Comparison of ENCODE assay signal across 8 mouse cellular contexts in the genomic region with DNA sequence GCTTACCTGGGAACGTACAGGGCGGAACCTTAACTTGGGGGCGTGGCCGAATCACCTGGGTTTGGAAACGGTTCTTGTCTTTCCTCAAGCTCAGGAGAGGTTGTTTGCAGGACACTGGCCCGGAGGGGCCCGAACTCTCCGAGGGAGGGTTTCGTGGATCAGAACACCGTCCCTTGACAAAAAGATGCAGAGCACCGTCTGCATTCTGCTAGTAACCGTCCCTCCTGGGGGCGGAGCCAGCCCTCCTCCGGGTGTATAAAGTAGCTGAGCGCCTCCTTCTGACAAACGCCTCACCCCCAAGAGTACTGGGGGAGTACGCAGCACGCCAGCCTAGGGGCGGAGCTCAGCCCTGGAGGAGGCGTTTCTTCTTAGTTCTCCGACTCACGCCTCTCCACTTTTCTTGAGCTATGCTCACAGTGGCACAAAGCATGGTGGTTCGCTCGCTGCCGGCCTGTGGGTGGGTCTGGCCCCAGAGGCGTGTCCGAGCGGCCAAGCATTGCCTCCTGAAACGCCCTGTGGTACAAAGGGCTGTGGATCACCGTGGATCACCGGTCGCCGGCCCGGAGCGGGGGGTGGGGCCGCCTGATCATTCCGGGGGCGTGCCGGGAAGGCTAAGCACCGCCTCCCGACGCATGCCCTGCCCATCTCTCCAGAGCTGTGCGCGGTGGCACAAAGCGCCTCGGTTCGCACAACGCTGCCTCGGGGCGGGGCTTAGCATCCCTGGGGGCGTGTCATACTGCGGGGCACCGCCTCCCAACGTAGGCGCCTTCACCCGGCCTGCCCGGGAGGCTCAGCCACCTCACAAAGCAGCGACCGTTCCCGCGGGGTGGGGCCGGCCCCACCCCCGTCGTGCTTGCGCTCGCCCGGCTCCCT. TPM values are rescaled to one million over a fixed set of nuclear protein-coding genes. Genes with fewer than 3 reads are reported as not detected.
DNase-seq lines count a peak whose midpoint lies in the region; ATAC-seq and TF ChIP-seq lines count a peak whose summit lies in the region.

No protein-coding gene starts in this region.

- intact Hi-C loops in heart, postnatal 36 days (cut with DNase I), result loop anchor here (2.0 kb wide), 2 partner anchors 35 to 45 kb away; a partner anchor contains a TSS

- peaks cover 28% of the 10 kb centered on the region for H3K36me3 ChIP-seq in G1E (replicated peaks)
- H3K36me3 ChIP-seq in forebrain, embryonic 16.5 days (ENCODE audit: control insufficient read depth, insufficient read depth), result no peaks in the 10 kb centered on the region; the same call in 1 of the 2 replicates
- H3K36me3 ChIP-seq in lung, embryonic 14.5 days (ENCODE audit: insufficient read depth), result peaks cover 12% of the 10 kb centered on the region
- H3K36me3 ChIP-seq in thymus, adult 2 months (ENCODE audit: control insufficient read depth, insufficient read depth, low read length), result no peaks in the 10 kb centered on the region

- no peaks in the 10 kb centered on the region for H3K27me3 ChIP-seq in G1E (ENCODE audit: insufficient read depth, low read length)
- H3K27me3 ChIP-seq in forebrain, embryonic 16.5 days (replicated peaks; ENCODE audit: control insufficient read depth, insufficient read depth, low read length), result no peaks in the 10 kb centered on the region
- H3K27me3 ChIP-seq in lung, embryonic 14.5 days (ENCODE audit: insufficient read depth, low read length), result no peaks in the 10 kb centered on the region
- no peaks in the 10 kb centered on the region for H3K27me3 ChIP-seq in thymus, adult 2 months (ENCODE audit: control insufficient read depth, insufficient read depth, low read length)

- no peaks in the 10 kb centered on the region for H3K9me3 ChIP-seq in G1E (replicated peaks)
- no peaks in the 10 kb centered on the region for H3K9me3 ChIP-seq in forebrain, embryonic 16.5 days (ENCODE audit: control insufficient read depth, low read length)
- no peaks in the 10 kb centered on the region for H3K9me3 ChIP-seq in lung, embryonic 14.5 days (ENCODE audit: low read depth, low read length)

- TF ChIP-seq CTCF in G1E (IDR thresholded peaks at IDR 0.05; ENCODE audit: low read depth, low read length), result no peak
- no peak; the same call in none of the 2 replicates for TF ChIP-seq CTCF in layer of hippocampus, adult 2 months (conservative IDR thresholded peaks at IDR 0.05)
- peak; percentile 31 for TF ChIP-seq CTCF in lung, embryonic 14.5 days (IDR thresholded peaks at IDR 0.05; ENCODE audit: low read depth)
- TF ChIP-seq CTCF in olfactory bulb, adult 2 months (IDR thresholded peaks at IDR 0.05; ENCODE audit: insufficient read depth, low read depth, low read length), result no peak; the same call in 1 of the 2 replicates
- peak; percentile 93; the same call in 1 of the 2 replicates for TF ChIP-seq CTCF in thymus, adult 2 months (IDR thresholded peaks at IDR 0.05; ENCODE audit: borderline replicate concordance, control insufficient read depth, extremely low read depth, insufficient read depth, low read length, poor library complexity)

- H3K27ac ChIP-seq in forebrain, embryonic 16.5 days (ENCODE audit: low read length), result peak overlapping the region; percentile 98
- peak overlapping the region; percentile 81 for H3K27ac ChIP-seq in layer of hippocampus, adult 2 months
- peak overlapping the region; percentile 99 for H3K27ac ChIP-seq in lung, embryonic 14.5 days (ENCODE audit: low read depth)
- peak overlapping the region; percentile 76 for H3K27ac ChIP-seq in olfactory bulb, adult 2 months (ENCODE audit: insufficient read depth, low read depth, low read length)
- peak overlapping the region; percentile 25; the same call in 1 of the 2 replicates for H3K27ac ChIP-seq in thymus, adult 2 months (ENCODE audit: control insufficient read depth, insufficient read depth, low read length)

- H3K4me1 ChIP-seq in G1E (ENCODE audit: insufficient read depth, low read depth, low read length), result peaks cover 37% of the 10 kb centered on the region
- H3K4me1 ChIP-seq in forebrain, embryonic 16.5 days (replicated peaks; ENCODE audit: control insufficient read depth, insufficient read depth, low read length), result peaks cover 28% of the 10 kb centered on the region
- H3K4me1 ChIP-seq in lung, embryonic 14.5 days (ENCODE audit: insufficient read depth), result 0 out of 2 replicates have a peak, but pooled peaks cover 4% of the 10 kb centered on the region
- H3K4me1 ChIP-seq in olfactory bulb, adult 2 months (ENCODE audit: control insufficient read depth, insufficient read depth, low read length), result peaks cover 3% of the 10 kb centered on the region; the same call in 1 of the 2 replicates
- H3K4me1 ChIP-seq in thymus, adult 2 months (replicated peaks; ENCODE audit: control insufficient read depth, insufficient read depth, low read length), result peaks cover 15% of the 10 kb centered on the region

- DNase-seq in G1E (ENCODE audit: low spot score), result peak; percentile 92
- peak; percentile 99 for DNase-seq in cerebellum, adult 18-20 months
- peak; percentile 99 for DNase-seq in heart, postnatal 36 days
- DNase-seq in layer of hippocampus, adult 2 months (ENCODE audit: low spot score in 2 of 2), result peak; percentile 99
- DNase-seq in lung, embryonic 14.5 days, result peak; percentile 100
- peak; percentile 100 for DNase-seq in thymus, adult 2 months

- ATAC-seq in G1E (ENCODE audit: extremely low read depth, insufficient number of reproducible peaks, low FRiP score, poor library complexity, severe bottlenecking), result peak; percentile 85
- peak; percentile 95 for ATAC-seq in forebrain, embryonic 16.5 days
- peak; percentile 94 for ATAC-seq in lung, embryonic 14.5 days (ENCODE audit: insufficient read depth)

- H3K4me2 ChIP-seq in forebrain, embryonic 16.5 days (ENCODE audit: low read length), result peak overlapping the region; percentile 68
- peak overlapping the region; percentile 76 for H3K4me2 ChIP-seq in lung, embryonic 14.5 days

- peak overlapping the region; percentile 95 for H3K9ac ChIP-seq in forebrain, embryonic 16.5 days (replicated peaks; ENCODE audit: low read depth, low read length)
- peak overlapping the region; percentile 54 for H3K9ac ChIP-seq in lung, embryonic 14.5 days

- WGBS in forebrain, embryonic 16.5 days, result under 1% methylated on average over 67 of the region's 67 CpGs
- under 1% methylated on average over 67 of the region's 67 CpGs for WGBS in lung, embryonic 14.5 days
- WGBS in olfactory bulb, adult 2 months, result under 1% methylated on average over 67 of the region's 67 CpGs
- WGBS in thymus, adult 2 months, result under 1% methylated on average over 67 of the region's 67 CpGs

- peak overlapping the region; percentile 83 for H3K4me3 ChIP-seq in G1E (ENCODE audit: low read depth, low read length)
- peak overlapping the region; percentile 70 for H3K4me3 ChIP-seq in forebrain, embryonic 16.5 days (replicated peaks; ENCODE audit: low read length)
- peak overlapping the region; percentile 56 for H3K4me3 ChIP-seq in layer of hippocampus, adult 2 months
- H3K4me3 ChIP-seq in lung, embryonic 14.5 days (ENCODE audit: low read depth, low read length), result peak overlapping the region; percentile 77
- peak overlapping the region; percentile 88 for H3K4me3 ChIP-seq in olfactory bulb, adult 2 months (ENCODE audit: insufficient read depth, low read depth, low read length)
- peak overlapping the region; percentile 60 for H3K4me3 ChIP-seq in thymus, adult 2 months (ENCODE audit: control insufficient read depth, insufficient read depth, low read length)

- no peak for TF ChIP-seq POLR2A in olfactory bulb, adult 2 months (IDR thresholded peaks at IDR 0.05; ENCODE audit: insufficient read depth, low read depth, low read length)
- peak; percentile 38 for TF ChIP-seq POLR2A in thymus, adult 2 months (IDR thresholded peaks at IDR 0.05; ENCODE audit: control insufficient read depth, extremely low read depth, insufficient read depth, low read length, poor library complexity)

RNA-seq across cellular contexts. Expression of a gene that starts 0.5 kb away (rescaled TPM):
- 71.9 and 79.5 TPM in 2 replicates for total RNA-seq in G1E (2014; fragmentation: Nextera tagmentation)
- total RNA-seq in G1E (2017), result 10.0 and 12.5 TPM in 2 replicates
- 143 and 160 TPM in 2 replicates for polyA plus RNA-seq in G1E (2012)
- polyA plus RNA-seq in forebrain, embryonic 16.5 days (2015; fragmentation: Nextera tagmentation; extraction: Ambion mirVana), result 26.5 and 27.8 TPM in 2 replicates
- total RNA-seq in heart, postnatal 36 days (2021), result 10 to 100 TPM; 56.9 to 65.4 TPM
- total RNA-seq in layer of hippocampus, adult 2 months (2021), result 10 to 100 TPM; 75.9 to 85.6 TPM
- polyA plus RNA-seq in lung, embryonic 14.5 days (2014; fragmentation: Nextera tagmentation; extraction: Ambion mirVana), result 69.4 and 76.5 TPM in 2 replicates
- not detected in 2 replicates for polyA plus RNA-seq in olfactory bulb, adult 2 months (2012; ENCODE audit: insufficient read depth, insufficient read length, low replicate concordance, missing spikeins)
- 98.5 and 112 TPM in 2 replicates for polyA plus RNA-seq in thymus, adult 2 months (2012; rRNA removed)

RNA-seq across cellular contexts. Expression of a gene that starts 20.2 kb away (rescaled TPM):
- total RNA-seq in G1E (2014; fragmentation: Nextera tagmentation) (1.1 and 2.9 TPM in 2 replicates), G1E (2017) (4.9 and 5.5 TPM in 2 replicates)
- polyA plus RNA-seq in G1E (2012), result 2.4 and 2.6 TPM in 2 replicates
- polyA plus RNA-seq in forebrain, embryonic 16.5 days (2015; fragmentation: Nextera tagmentation; extraction: Ambion mirVana), result 2.8 and 3.5 TPM in 2 replicates
- total RNA-seq in heart, postnatal 36 days (2021), result 1 to 10 TPM; 1.8 to 2.0 TPM
- under 1 TPM; 0.27 to 0.44 TPM for total RNA-seq in layer of hippocampus, adult 2 months (2021)
- 3.0 and 3.8 TPM in 2 replicates for polyA plus RNA-seq in lung, embryonic 14.5 days (2014; fragmentation: Nextera tagmentation; extraction: Ambion mirVana)
- polyA plus RNA-seq in olfactory bulb, adult 2 months (2012; ENCODE audit: insufficient read depth, insufficient read length, low replicate concordance, missing spikeins), result not detected in 2 replicates
- 29.5 and 31.1 TPM in 2 replicates for polyA plus RNA-seq in thymus, adult 2 months (2012; rRNA removed)

RNA-seq across cellular contexts. Expression of a gene that starts 36.1 kb away (rescaled TPM):
- total RNA-seq in G1E (2014; fragmentation: Nextera tagmentation), result 2.4 TPM in 1 of 2 replicates, not detected in the other
- total RNA-seq in G1E (2017), result 8.0 and 10.5 TPM in 2 replicates
- polyA plus RNA-seq in G1E (2012), result 6.2 and 6.3 TPM in 2 replicates
- polyA plus RNA-seq in forebrain, embryonic 16.5 days (2015; fragmentation: Nextera tagmentation; extraction: Ambion mirVana), result 52.7 and 54.6 TPM in 2 replicates
- 10 to 100 TPM; 44.9 to 46.9 TPM for total RNA-seq in heart, postnatal 36 days (2021)
- 10 to 100 TPM; 13.5 to 15.5 TPM for total RNA-seq in layer of hippocampus, adult 2 months (2021)
- polyA plus RNA-seq in lung, embryonic 14.5 days (2014; fragmentation: Nextera tagmentation; extraction: Ambion mirVana), result 106 and 108 TPM in 2 replicates
- not detected in 2 replicates for polyA plus RNA-seq in olfactory bulb, adult 2 months (2012; ENCODE audit: insufficient read depth, insufficient read length, low replicate concordance, missing spikeins)
- 12.8 and 17.0 TPM in 2 replicates for polyA plus RNA-seq in thymus, adult 2 months (2012; rRNA removed)

RNA-seq across cellular contexts. Expression of a gene that starts 46.4 kb away (rescaled TPM):
- total RNA-seq in G1E (2014; fragmentation: Nextera tagmentation) (25.1 and 25.5 TPM in 2 replicates), G1E (2017) (30.7 and 35.9 TPM in 2 replicates)
- 18.3 and 20.0 TPM in 2 replicates for polyA plus RNA-seq in G1E (2012)
- 58.2 and 58.4 TPM in 2 replicates for polyA plus RNA-seq in forebrain, embryonic 16.5 days (2015; fragmentation: Nextera tagmentation; extraction: Ambion mirVana)
- 10 to 100 TPM; 59.8 TPM for total RNA-seq in heart, postnatal 36 days (2021)
- total RNA-seq in layer of hippocampus, adult 2 months (2021), result 10 to 100 TPM; 58.3 to 62.0 TPM
- polyA plus RNA-seq in lung, embryonic 14.5 days (2014; fragmentation: Nextera tagmentation; extraction: Ambion mirVana), result 35.6 and 36.3 TPM in 2 replicates
- polyA plus RNA-seq in olfactory bulb, adult 2 months (2012; ENCODE audit: insufficient read depth, insufficient read length, low replicate concordance, missing spikeins), result not detected in 2 replicates
- polyA plus RNA-seq in thymus, adult 2 months (2012; rRNA removed), result 43.5 and 45.8 TPM in 2 replicates

RNA-seq across cellular contexts. Expression of a gene that starts 46.5 kb away (rescaled TPM):
- total RNA-seq in G1E (2014; fragmentation: Nextera tagmentation), result 6.8 and 8.5 TPM in 2 replicates
- 13.2 and 19.0 TPM in 2 replicates for total RNA-seq in G1E (2017)
- polyA plus RNA-seq in G1E (2012), result 4.7 and 5.1 TPM in 2 replicates
- polyA plus RNA-seq in forebrain, embryonic 16.5 days (2015; fragmentation: Nextera tagmentation; extraction: Ambion mirVana), result 22.7 and 24.8 TPM in 2 replicates
- 1 to 10 TPM; 7.3 to 8.0 TPM for total RNA-seq in heart, postnatal 36 days (2021)
- 10 to 100 TPM; 18.6 to 19.8 TPM for total RNA-seq in layer of hippocampus, adult 2 months (2021)
- 17.0 and 17.9 TPM in 2 replicates for polyA plus RNA-seq in lung, embryonic 14.5 days (2014; fragmentation: Nextera tagmentation; extraction: Ambion mirVana)
- polyA plus RNA-seq in olfactory bulb, adult 2 months (2012; ENCODE audit: insufficient read depth, insufficient read length, low replicate concordance, missing spikeins), result not detected in 2 replicates
- polyA plus RNA-seq in thymus, adult 2 months (2012; rRNA removed), result 47.1 and 50.6 TPM in 2 replicates

Comparison
In these comparisons a context has a peak if more than half of its experiments do, and no peak if none do; other contexts are left out.
1. Peak in every context shown above with its lines: DNase-seq, ATAC-seq, H3K4me3 ChIP-seq and H3K27ac ChIP-seq.
2. CTCF ChIP-seq: peak in lung, embryonic 14.5 days (single experiment) and thymus, adult 2 months (single experiment); none in G1E (single experiment), layer of hippocampus, adult 2 months (single experiment) and olfactory bulb, adult 2 months (single experiment).
3. H3K27ac ChIP-seq: peak in every context shown above with its lines; median percentile 99 in lung, embryonic 14.5 days; 98 in forebrain, embryonic 16.5 days; 81 in layer of hippocampus, adult 2 months; 76 in olfactory bulb, adult 2 months; 25 in thymus, adult 2 months.